Comparison of ENCODE assay signal across 8 mouse cellular contexts in the genomic region with DNA sequence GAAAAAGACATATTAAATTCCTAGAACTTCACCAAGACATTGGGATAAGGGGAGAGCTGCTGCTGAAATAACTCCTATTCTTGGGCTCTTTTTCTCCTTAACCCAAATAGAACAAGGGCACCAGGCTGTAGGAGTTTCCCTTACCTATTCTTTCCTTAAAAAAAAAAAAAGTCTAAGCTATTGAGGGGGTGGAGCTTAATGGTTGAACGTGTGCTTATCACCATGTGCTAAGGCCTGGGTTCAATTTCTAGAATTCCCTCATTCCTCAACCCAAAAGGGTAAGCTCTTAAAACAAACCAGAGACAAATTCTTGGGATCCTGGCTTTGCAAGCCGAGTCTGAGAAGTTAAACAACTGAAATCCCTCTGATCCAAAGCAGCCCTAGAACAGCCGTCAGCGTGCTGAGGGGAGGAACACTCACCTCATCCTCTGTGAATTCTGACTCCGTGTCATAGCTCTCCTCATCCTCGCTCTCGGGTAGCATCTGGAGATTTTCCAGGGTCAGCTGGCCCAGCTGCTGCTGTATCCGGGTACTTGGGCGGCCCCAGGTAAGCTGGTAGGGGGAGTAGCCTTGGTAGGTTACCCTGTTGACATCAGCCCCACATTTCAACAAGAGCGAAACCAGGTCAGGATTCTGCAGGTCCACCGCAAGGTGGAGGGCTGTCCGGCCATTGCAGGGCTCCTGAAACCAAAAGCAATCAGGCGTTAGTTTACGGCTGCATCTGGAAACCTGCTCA. TPM values are rescaled to one million over a fixed set of nuclear protein-coding genes. Genes with fewer than 3 reads are reported as not detected.
DNase-seq lines count a peak whose midpoint lies in the region; ATAC-seq and TF ChIP-seq lines count a peak whose summit lies in the region.

No protein-coding gene starts in this region.

- H3K4me1 ChIP-seq in embryonic facial prominence, embryonic 14.5 days (ENCODE audit: control insufficient read depth, insufficient read depth, low read length): peaks cover 23% of the 10 kb centered on the region
- H3K4me1 ChIP-seq in midbrain, embryonic 15.5 days: peaks cover 25% of the 10 kb centered on the region

- peak overlapping the region; percentile 99 for H3K4me3 ChIP-seq in layer of hippocampus, adult 2 months
- H3K4me3 ChIP-seq in embryonic facial prominence, embryonic 14.5 days (ENCODE audit: low read depth, low read length): peak overlapping the region; percentile 91; the same call in 1 of the 2 replicates
- H3K4me3 ChIP-seq in midbrain, embryonic 15.5 days: no peak overlapping the region

- no peaks in the 10 kb centered on the region for H3K27me3 ChIP-seq in embryonic facial prominence, embryonic 14.5 days (replicated peaks; ENCODE audit: control insufficient read depth, insufficient read depth, low read length)
- H3K27me3 ChIP-seq in midbrain, embryonic 15.5 days (replicated peaks): no peaks in the 10 kb centered on the region

- H3K27ac ChIP-seq in layer of hippocampus, adult 2 months: peak overlapping the region; percentile 100; the same call in 1 of the 2 replicates
- no peak overlapping the region for H3K27ac ChIP-seq in embryonic facial prominence, embryonic 14.5 days (replicated peaks; ENCODE audit: low read depth, low read length)
- H3K27ac ChIP-seq in midbrain, embryonic 15.5 days: no peak overlapping the region

- no peak for ATAC-seq in cerebellum, adult (ENCODE audit: insufficient number of reproducible peaks, low FRiP score, low TSS enrichment)
- no peak for ATAC-seq in embryonic facial prominence, embryonic 14.5 days (ENCODE audit: low read depth)
- no peak for ATAC-seq in midbrain, embryonic 15.5 days (replicated peaks)

- no peaks in the 10 kb centered on the region for H3K9me3 ChIP-seq in embryonic facial prominence, embryonic 14.5 days (ENCODE audit: control insufficient read depth, low read length)
- H3K9me3 ChIP-seq in midbrain, embryonic 15.5 days: no peaks in the 10 kb centered on the region

- 68% methylated on average over 14 of the region's 14 CpGs for WGBS in embryonic facial prominence, embryonic 14.5 days
- WGBS in midbrain, embryonic 15.5 days: 91% methylated on average over 14 of the region's 14 CpGs

- H3K36me3 ChIP-seq in embryonic facial prominence, embryonic 14.5 days (ENCODE audit: control insufficient read depth, insufficient read depth, low read length): peaks cover 45% of the 10 kb centered on the region
- H3K36me3 ChIP-seq in midbrain, embryonic 15.5 days (replicated peaks): peaks cover 4% of the 10 kb centered on the region; the same call in 1 of the 2 replicates

- H3K4me2 ChIP-seq in embryonic facial prominence, embryonic 14.5 days (ENCODE audit: low read depth, low read length): peak overlapping the region; percentile 63
- peak overlapping the region; percentile 81; the same call in 1 of the 2 replicates for H3K4me2 ChIP-seq in midbrain, embryonic 15.5 days

- H3K9ac ChIP-seq in embryonic facial prominence, embryonic 14.5 days (ENCODE audit: low read depth, low read length): 0 out of 2 replicates have a peak overlapping the region, but pooled peaks have one; percentile 50
- no peak overlapping the region for H3K9ac ChIP-seq in midbrain, embryonic 15.5 days

- peak; percentile 32 for DNase-seq in cerebellum, adult 11-12 months
- DNase-seq in layer of hippocampus, adult 2 months (ENCODE audit: low spot score in 2 of 2): no peak
- no peak for DNase-seq in layer of hippocampus, postnatal 36 days
- no peak for DNase-seq in embryonic facial prominence, embryonic 14.5 days (ENCODE audit: low spot score)
- no peak for DNase-seq in spleen, postnatal 4 days (ENCODE audit: low spot score in 2 of 2)
- DNase-seq in adrenal gland, postnatal 25 days: no peak

- TF ChIP-seq CTCF in layer of hippocampus, adult 2 months (conservative IDR thresholded peaks at IDR 0.05): no peak

RNA-seq across cellular contexts. Expression of gene Nfkbia, which starts 2.3 kb away (rescaled TPM):
- total RNA-seq in layer of hippocampus, adult 2 months (2021): 10 to 100 TPM; 28.1 to 42.5 TPM
- total RNA-seq in layer of hippocampus, postnatal 36 days (2021): 10 to 100 TPM; 36.5 to 44.3 TPM
- polyA plus RNA-seq in embryonic facial prominence, embryonic 14.5 days (2014; fragmentation: Nextera tagmentation; extraction: Ambion mirVana): 101 and 102 TPM in 2 replicates
- polyA plus RNA-seq in midbrain, embryonic 15.5 days (2015; fragmentation: Nextera tagmentation; extraction: Ambion mirVana): 60.0 and 63.8 TPM in 2 replicates
- 74.3 and 77.9 TPM in 2 replicates for total RNA-seq in adrenal gland, postnatal 25 days (2021)
